Mouse (Mus musculus) left cerebral cortex, adult 2 months (tissue): ENCODE results near the gene Cep85l. TPM values are rescaled to one million over a fixed set of nuclear protein-coding genes. Genes with fewer than 3 reads are reported as not detected.

ENCODE experiments used
- DNase-seq, 2 experiments: peaks; one replicate each; pipeline ENCODE4 v3.0.0; 2021 to 2022; ENCODE audit warnings: low spot score in 2 of 2, mixed read lengths in 1 of 2; ENCODE audit errors: extremely low spot score in 1 of 2
- H3K27ac ChIP-seq: fragments of 200-600 bp; 2 replicates; pipeline ENCODE4 v1.8.1; 2022
- H3K4me3 ChIP-seq: fragments of 200-600 bp; 2 replicates; pipeline ENCODE4 v1.8.1; 2022
- CTCF ChIP-seq: fragments of 200-600 bp; IDR thresholded peaks from 2 replicates; pipeline ENCODE4 v1.8.1; 2022; ENCODE audit warnings: antibody characterized with exemption, mild to moderate bottlenecking, moderate library complexity
- intact Hi-C: fragments of 180-260 bp; cut with DNase I; formaldehyde crosslinking; loops from one replicate; pipeline ENCODE4 v1.15.1; 2025
- total RNA-seq, 2 experiments: library from RNA; stranded (reverse); gene quantifications; 2 replicates each; pipeline ENCODE4 v1.2.3; 2021

The Cep85l gene
- total RNA-seq, 2 experiments from 2014 or later, result 21.7 to 24.5 TPM

DNA sequence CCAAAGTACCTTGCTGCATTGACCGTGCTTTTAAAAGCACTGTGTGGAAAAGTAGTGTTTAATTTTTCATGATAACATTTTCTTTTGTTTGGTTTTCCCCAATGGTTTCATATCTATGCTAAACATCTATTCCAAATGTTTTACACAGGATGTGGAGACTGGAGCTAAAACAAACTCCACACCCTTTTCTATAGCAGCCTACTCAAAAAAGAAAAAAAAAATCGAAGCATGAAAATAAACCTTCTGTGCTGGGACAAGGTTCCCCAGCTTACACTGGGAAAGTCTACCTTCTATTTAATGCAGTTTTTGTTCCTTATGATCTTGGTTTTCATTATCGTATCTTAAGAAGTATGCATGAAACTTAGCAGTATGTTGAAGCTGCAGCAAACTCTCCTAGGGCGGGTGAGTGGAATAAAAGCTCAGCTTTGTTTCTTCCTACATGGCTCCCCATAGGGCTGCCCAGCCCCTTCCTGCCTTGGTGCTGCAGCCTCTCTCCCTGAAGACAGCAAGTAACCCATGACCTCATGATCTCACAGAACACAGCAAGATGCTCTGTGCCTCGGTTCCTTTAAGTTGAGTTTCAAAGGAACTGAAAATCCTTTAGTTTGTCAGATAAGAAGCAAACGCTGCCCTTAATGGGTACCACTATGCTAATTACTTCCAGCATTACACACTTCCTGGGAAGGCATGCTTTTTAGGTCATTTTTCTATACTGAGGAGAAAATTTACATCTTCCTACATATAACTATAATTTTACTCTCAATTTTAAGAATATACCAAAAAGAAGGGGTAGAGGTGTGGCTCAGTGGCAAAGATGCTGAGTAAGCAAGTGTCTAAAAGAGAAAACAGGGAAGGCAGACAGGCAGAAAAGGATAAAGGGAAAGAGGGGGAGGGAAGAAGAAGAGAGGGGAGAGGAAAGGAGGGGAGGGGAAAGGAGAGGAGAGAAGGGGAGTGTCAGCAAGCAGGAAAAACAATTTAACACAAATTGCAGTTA is 34.6 kb upstream of the Cep85l start:
- no peak for DNase-seq
- H3K27ac ChIP-seq, result peak overlapping the region; percentile 65
- intact Hi-C loops, result loop anchor here (2.0 kb wide), 1 partner anchor 36 kb away; the partner anchor contains the start of gene Cep85l
- no peak for TF ChIP-seq CTCF
- no peak overlapping the region for H3K4me3 ChIP-seq

DNA sequence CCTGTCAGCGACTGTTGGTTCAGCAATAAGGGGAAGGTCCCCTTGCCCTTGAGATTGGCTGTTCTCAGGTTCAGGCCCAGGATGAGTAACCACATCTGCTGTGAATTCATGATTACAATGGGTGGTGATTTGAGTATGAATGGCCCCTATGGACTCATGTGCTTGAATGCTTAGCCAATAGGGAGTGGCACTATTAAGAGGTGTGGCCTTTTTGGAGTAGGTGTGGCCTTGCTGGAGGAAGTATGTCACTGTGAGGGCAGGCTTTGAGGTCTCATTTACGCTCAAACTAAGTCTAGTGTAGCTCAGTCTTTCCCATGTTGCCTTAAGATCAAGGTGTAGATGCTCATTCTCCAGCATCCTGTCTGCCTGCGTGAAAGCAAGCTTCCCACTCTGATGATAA is 33.2 kb upstream of the Cep85l start:
- DNase-seq, result no peak
- intact Hi-C loops, result no loop called here
- no peak overlapping the region for H3K4me3 ChIP-seq
- no peak for TF ChIP-seq CTCF
- no peak overlapping the region for H3K27ac ChIP-seq

GRCm38 (mm10) chr10:53412165-53412564 is 32.4 kb upstream of the Cep85l start:
- Histone ChIP-seq H3K4me3 (no peak overlapping the region), H3K27ac (no peak overlapping the region)
- TF ChIP-seq CTCF, result no peak
- intact Hi-C loops, result no loop called here
- DNase-seq, result no peak

DNA sequence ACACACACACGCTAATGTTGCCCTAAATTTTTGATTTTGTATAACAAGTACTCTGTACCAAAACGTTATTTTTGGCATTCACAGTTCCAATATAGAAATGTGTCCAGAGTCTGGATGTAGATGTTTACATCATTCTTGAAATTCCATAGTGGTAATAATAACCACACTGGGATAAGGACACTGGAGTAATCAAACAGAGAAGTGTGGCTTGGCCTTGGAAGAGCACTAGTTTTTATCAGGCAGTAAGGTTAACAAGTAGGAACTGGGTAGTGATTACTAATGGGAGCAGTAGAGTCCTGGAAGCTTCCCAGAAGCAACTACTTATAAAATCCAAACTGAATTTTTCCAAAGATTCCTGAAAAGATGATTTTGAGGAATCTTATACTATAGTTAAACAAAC is 31.1 kb upstream of the Cep85l start:
- no peak for TF ChIP-seq CTCF
- no peak for DNase-seq
- intact Hi-C loops, result no loop called here
- no peak overlapping the region for H3K4me3 ChIP-seq
- no peak overlapping the region for H3K27ac ChIP-seq

DNA sequence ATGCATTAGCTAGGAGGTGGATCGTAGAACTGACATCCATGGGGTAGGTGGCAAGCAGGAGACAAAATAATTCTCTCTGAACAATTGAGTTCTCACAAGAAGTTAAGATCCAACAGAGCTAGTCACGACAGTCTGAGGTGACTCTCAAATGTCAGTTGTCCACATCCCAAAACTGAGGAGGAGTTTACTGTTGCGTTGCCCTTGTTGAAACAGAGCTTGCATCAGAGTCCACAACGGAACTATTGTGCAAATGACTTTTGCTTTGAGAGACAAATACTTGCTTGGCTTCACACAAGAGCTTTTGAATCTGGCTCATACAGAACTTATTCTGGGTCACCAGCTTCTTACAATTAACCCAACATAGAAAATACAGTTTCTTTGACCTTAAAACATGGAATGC is 27.7 kb upstream of the Cep85l start:
- Histone ChIP-seq H3K27ac (peak overlapping the region; percentile 30; the same call in 1 of the 2 replicates), H3K4me3 (no peak overlapping the region)
- no peak for TF ChIP-seq CTCF
- no peak for DNase-seq
- intact Hi-C loops, result no loop called here

- no peak overlapping the region for H3K4me3 ChIP-seq
- no peak overlapping the region for H3K27ac ChIP-seq
- no peak for TF ChIP-seq CTCF
- no peak for DNase-seq
- intact Hi-C loops, result no loop called here
These were observed 27.1 kb upstream of the Cep85l start for GRCm38 (mm10) chr10:53406845-53407244.

GRCm38 (mm10) chr10:53402293-53402692 is 22.5 kb upstream of the Cep85l start:
- intact Hi-C loops, result no loop called here
- no peak for TF ChIP-seq CTCF
- DNase-seq, result no peak
- Histone ChIP-seq H3K27ac (no peak overlapping the region), H3K4me3 (no peak overlapping the region)

- H3K4me3 ChIP-seq, result no peak overlapping the region
- no peak for DNase-seq
- TF ChIP-seq CTCF, result no peak
- intact Hi-C loops, result no loop called here
- no peak overlapping the region for H3K27ac ChIP-seq
These were observed 19.3 kb upstream of the Cep85l start for GRCm38 (mm10) chr10:53399053-53399452.

DNA sequence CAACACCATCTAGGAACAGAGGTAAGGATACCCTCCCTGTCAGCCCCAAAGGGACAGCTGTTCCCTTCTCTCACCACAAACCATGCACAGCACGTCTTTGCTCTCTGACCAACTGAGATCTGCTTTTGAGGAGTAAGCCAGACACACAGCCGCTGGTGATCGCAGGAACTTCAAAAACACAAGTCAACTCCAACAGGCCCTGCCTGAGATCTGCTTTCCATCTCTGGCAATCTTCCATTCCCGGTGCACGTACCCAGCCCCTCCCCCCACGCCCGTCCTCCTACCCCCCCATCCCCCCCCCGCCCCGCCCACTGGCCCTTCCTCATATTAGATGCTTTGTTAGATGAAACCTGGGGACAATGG is 18.8 kb upstream of the Cep85l start:
- TF ChIP-seq CTCF, result no peak
- peak overlapping the region; percentile 29 for H3K4me3 ChIP-seq
- H3K27ac ChIP-seq, result peak overlapping the region; percentile 58
- intact Hi-C loops, result no loop called here
- DNase-seq, result no peak

DNA sequence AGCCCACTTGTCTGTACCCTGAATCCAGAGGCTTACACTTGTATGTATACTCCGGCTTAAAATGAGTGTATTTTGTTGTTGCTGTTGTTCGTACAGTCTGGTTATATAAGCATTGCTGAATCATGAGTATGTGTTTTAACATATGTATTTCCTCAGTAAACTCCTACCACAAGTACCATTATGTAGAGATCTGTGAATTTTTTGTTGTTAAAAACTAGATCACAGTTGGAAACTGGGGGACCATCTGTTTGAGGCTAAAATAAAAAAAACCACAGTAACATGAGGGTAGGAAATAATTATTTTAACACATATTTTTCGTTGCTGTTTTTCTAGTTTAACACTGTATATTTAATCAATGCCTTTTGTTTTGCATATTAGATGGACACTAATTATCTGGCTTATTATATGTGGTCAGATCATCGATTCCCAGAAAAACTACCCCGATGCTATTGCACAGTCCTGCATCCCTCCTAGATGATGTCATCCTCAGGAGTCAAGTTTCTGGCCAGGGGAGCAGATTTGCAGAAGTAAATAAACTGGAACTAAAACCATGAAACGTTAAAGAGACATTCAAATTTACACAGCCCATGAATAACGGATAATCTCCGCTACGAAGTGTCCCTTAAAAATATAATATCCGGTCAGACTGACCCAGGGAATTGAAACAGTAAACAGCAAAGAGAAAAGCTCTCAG is 18.2 kb upstream of the Cep85l start:
- DNase-seq, result no peak
- no peak for TF ChIP-seq CTCF
- intact Hi-C loops, result no loop called here
- Histone ChIP-seq H3K4me3 (peak overlapping the region; percentile 29), H3K27ac (peak overlapping the region; percentile 58)

DNA sequence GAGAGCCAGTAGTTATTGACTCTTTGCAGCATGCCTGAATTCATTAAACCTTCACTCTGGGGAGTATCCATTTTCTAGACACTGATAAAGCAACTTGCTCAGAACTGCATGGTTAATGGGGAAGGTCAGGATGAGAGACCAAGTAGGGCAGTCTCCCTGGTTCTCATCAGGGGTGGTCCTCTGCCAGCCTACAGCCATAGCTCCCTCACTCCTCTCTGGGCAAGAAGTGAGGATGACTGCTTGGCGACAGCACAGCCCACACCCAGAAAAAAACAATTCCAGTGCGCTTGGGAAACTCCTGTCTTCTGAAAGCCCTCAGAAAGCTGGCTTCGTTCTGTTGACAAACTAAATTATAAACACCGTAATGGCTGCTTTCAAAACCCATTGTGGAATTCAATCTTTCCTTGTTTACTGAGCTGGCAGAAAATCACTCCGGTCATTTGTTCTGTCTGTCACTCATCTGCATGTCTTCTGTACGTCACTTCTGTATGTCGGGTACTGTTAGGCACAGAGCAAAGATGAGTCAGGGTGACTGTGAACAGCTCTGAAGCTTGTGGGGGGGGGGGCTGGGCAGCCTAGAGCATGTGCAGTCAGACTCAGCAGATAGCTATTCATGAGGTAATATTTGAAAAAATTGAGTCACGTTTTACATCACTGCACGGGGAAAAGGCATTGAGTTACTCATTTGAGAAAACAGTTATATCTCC is 15.3 kb upstream of the Cep85l start:
- intact Hi-C loops, result no loop called here
- no peak for TF ChIP-seq CTCF

More for the DNA sequence above, 15.3 kb upstream of the Cep85l start:
- no peak overlapping the region for H3K4me3 ChIP-seq
- no peak overlapping the region for H3K27ac ChIP-seq
- DNase-seq, result no peak
